Mouse (Mus musculus): ENCODE results near the gene Tex9.

- no peak for TF ChIP-seq CTCF (IDR thresholded peaks at IDR 0.05; ENCODE audit: borderline replicate concordance, insufficient read depth, low read length)
- no peak for TF ChIP-seq POLR2A (IDR thresholded peaks at IDR 0.05; ENCODE audit: low read depth, low read length)
Observed at GRCm38 (mm10) chr9:72519246-72519645, 27.2 kb upstream of the Tex9 start.
